Mouse (Mus musculus): ENCODE measurements around the gene Ttc8.

GRCm38 (mm10) chr12:98984785-98985184, 64.4 kb downstream of the Ttc8 start:
- TF ChIP-seq MXI1 (IDR thresholded peaks at IDR 0.05; ENCODE audit: low read depth, low read length) (no peak), MAX (IDR thresholded peaks at IDR 0.05; ENCODE audit: low read length) (no peak), CTCF (conservative IDR thresholded peaks at IDR 0.05 in 1 of 2, IDR thresholded peaks at IDR 0.05 in 1 of 2; ENCODE audit: low read depth in 2 of 2, low read length in 2 of 2) (no peak), POLR2A (IDR thresholded peaks at IDR 0.05; ENCODE audit: low read depth, low read length) (no peak), USF1 (IDR thresholded peaks at IDR 0.05; ENCODE audit: low read depth, low read length) (no peak), ZC3H11A (IDR thresholded peaks at IDR 0.05; ENCODE audit: low read depth, low read length) (no peak), JUND (conservative IDR thresholded peaks at IDR 0.05; ENCODE audit: low read depth, low read length) (no peak), MYC (IDR thresholded peaks at IDR 0.05; ENCODE audit: low read depth, low read length) (no peak)

Measured in CH12.LX (cell line).